Mouse (Mus musculus) myocyte (in vitro differentiated cells): ENCODE data around the gene Wfdc1.

Source experiments
- E2F4 ChIP-seq: IDR thresholded peaks from one replicate; pipeline ENCODE4 v1.6.1; 2011; ENCODE audit warnings: mild to moderate bottlenecking, control low read depth, moderate library complexity; ENCODE audit not compliant: insufficient read depth
- MAX ChIP-seq: IDR thresholded peaks from one replicate; pipeline ENCODE4 v1.6.1; 2011; ENCODE audit warnings: low read depth, mild to moderate bottlenecking, control low read depth
- POLR2A ChIP-seq: IDR thresholded peaks from one replicate; pipeline ENCODE4 v1.6.1; 2011; ENCODE audit warnings: low read depth, mild to moderate bottlenecking, control low read depth, moderate library complexity; ENCODE audit not compliant: insufficient read length
- POLR2AphosphoS2 ChIP-seq: IDR thresholded peaks from one replicate; pipeline ENCODE4 v1.6.1; 2011; ENCODE audit warnings: low read depth, control low read depth; ENCODE audit not compliant: insufficient read length
- TCF3 ChIP-seq: IDR thresholded peaks from one replicate; pipeline ENCODE4 v1.6.1; 2011; ENCODE audit warnings: low read depth, control low read depth; ENCODE audit not compliant: insufficient read length
- USF1 ChIP-seq: IDR thresholded peaks from one replicate; pipeline ENCODE4 v1.6.1; 2011; ENCODE audit warnings: low read depth, mild to moderate bottlenecking, control low read depth, moderate library complexity

GRCm38 (mm10) chr8:119670419-119671091, 4.4 kb downstream of the Wfdc1 start:
- no peak for TF ChIP-seq USF1
- no peak for TF ChIP-seq POLR2A
- no peak for TF ChIP-seq TCF3
- no peak for TF ChIP-seq POLR2AphosphoS2
- TF ChIP-seq E2F4: no peak
- TF ChIP-seq MAX: no peak
